Mouse (Mus musculus): ENCODE measurements around the gene Phldb1.

DNA sequence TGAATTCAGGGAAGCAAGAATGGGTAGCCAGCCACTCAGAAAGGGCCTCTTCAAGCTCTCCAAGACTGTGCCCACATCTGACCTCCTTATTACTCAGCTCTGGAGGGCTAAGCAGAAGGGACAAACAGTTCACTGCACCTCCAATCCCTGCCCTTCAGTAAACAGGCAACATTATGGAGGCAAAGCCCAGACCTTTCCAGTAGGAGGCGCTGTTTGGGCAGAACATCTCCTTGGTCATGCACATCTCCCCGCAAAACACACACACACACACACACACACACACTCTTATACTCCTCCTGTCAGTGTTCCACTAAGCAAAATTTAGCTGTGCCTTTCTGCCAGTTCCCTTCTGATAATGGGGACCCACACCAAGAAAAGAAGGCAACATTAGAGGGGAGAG is 25.4 kb downstream of the Phldb1 start:
- TF ChIP-seq EP300 (IDR thresholded peaks at IDR 0.05; ENCODE audit: insufficient read depth, low read depth, low read length) (no peak), POLR2A (IDR thresholded peaks at IDR 0.05; ENCODE audit: insufficient read depth, low read length) (no peak), CTCF (IDR thresholded peaks at IDR 0.05; ENCODE audit: low read depth, low read length) (peak; percentile 79)

Measured in ES-Bruce4 (cell line).